Mouse (Mus musculus): ENCODE measurements at regions not wholly inside any gene's neighbourhood (a gene's known extent, or its start where the extent isn't known, plus 50 kb on each side); places are given as distances from the start of the nearest gene placed in this dataset.

GRCm38 (mm10) chr17:27314821-27315392 is 110.6 kb upstream of the Lemd2 start:
- no peak for TF ChIP-seq CTCF (conservative IDR thresholded peaks at IDR 0.05; ENCODE audit: low read length)
- TF ChIP-seq NANOG (IDR thresholded peaks at IDR 0.05; ENCODE audit: borderline replicate concordance, low read length) = no peak
- no peak for TF ChIP-seq POU5F1 (IDR thresholded peaks at IDR 0.05; ENCODE audit: borderline replicate concordance, low read length)
